Mouse (Mus musculus): ENCODE results near the gene Fam131b. TPM values are rescaled to one million over a fixed set of nuclear protein-coding genes. Genes with fewer than 3 reads are reported as not detected.

Fam131b gene
- 0.74 and 1.3 TPM in 2 replicates for total RNA-seq (2012; rRNA removed)

DNA sequence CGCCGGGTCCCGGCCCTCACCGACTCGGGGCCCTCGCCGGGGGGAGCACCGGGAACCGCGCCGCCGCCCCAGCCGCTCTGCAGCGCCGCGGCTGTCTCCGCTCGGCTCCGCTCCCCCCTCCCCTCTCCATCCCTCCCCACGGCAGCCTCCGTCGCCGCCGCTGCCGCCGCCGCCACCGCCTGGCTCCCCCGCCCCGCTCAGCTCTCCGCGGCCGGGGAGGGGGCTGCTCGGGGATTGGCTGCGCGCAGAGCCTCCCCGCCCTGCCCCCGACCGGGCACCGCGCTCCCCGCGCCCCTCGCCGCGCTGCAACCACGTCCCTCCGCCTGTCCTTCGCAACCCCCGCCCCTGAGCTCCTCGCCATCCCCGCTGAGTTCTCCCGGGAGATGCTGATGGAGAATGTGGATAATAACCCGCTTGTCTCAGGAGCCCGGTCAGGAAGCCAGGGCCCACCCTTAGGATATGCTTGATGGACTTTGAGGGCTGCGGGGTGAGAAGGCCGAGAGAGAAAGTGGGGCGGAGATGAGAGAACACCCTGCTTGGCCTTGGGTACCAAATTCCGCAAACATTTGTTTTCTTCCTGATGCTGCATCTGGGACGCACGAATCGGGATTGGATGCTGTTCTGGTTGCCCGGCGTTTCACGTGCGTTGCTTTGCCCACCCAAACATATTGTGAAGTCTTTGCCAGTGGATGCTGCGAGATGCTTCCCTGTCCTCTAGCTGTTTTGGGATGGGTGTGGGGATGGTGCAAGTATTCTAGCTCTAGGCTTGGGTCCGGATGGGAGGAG lies at the start of gene Fam131b:
TSS of gene Fam131b (minus strand) at position 162 of the 786 bp plus-strand sequence.
- no peak within 1 kb of the TSS for H3K27ac ChIP-seq (ENCODE audit: insufficient read depth, low read depth, low read length, poor library complexity, severe bottlenecking)
- in situ Hi-C loops (cut with MboI; ENCODE audit: low sequenced_read_pairs in 2 of 2, unreplicated experiment in 2 of 2), result no loop called here
- no peak for TF ChIP-seq HCFC1 (IDR thresholded peaks at IDR 0.05; ENCODE audit: borderline replicate concordance, insufficient read depth, low read length)
- no peak for TF ChIP-seq CHD2 (IDR thresholded peaks at IDR 0.05; ENCODE audit: low read depth, low read length)
- no peak for TF ChIP-seq ZC3H11A (IDR thresholded peaks at IDR 0.05; ENCODE audit: borderline replicate concordance, low read depth, low read length)
- no peak for TF ChIP-seq MAFK (IDR thresholded peaks at IDR 0.05; ENCODE audit: insufficient read depth, low read depth, low read length)
- no peak for TF ChIP-seq ZNF384 (IDR thresholded peaks at IDR 0.05; ENCODE audit: low read depth, low read length)

DNA sequence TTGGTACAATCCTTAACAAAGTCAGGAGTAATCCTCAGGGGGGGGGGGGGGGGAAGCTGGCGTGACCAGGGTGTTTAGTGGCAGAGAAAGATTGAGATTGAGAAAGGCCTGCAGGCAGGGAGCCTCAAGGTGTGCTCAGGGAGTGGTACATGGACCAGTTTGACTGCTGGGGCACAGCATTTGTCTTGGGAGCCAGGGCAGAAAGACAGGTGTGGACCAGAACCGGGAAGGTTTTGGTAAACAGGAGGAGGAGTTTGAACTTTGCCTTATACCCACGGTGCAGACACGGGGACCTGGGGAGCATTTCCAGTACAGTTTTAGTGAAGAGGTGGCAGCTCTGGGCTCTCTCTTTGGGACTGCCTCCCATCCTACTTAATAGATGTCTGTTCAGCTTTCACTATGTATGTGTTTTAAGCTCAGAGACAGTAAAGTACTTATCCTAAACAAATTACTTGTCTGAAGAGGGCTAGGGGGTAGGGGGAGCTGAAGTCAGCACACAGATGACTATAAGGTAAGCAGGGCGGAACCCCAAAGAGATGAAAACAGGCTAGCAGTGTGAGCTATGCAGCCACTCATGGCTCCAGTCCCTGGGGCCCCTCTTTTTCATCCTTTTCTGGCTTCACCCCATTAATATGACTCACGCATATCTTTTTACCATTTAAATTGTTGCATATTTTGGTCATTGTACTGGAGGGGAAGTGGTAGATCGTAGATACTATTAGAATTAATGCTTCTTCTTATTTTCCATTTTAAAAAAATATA lies 49.4 kb upstream of the Fam131b start:
- TF ChIP-seq ZNF384 (IDR thresholded peaks at IDR 0.05; ENCODE audit: low read depth, low read length) (no peak), ZC3H11A (IDR thresholded peaks at IDR 0.05; ENCODE audit: borderline replicate concordance, low read depth, low read length) (no peak), MAFK (IDR thresholded peaks at IDR 0.05; ENCODE audit: insufficient read depth, low read depth, low read length) (no peak), HCFC1 (IDR thresholded peaks at IDR 0.05; ENCODE audit: borderline replicate concordance, insufficient read depth, low read length) (no peak), CHD2 (IDR thresholded peaks at IDR 0.05; ENCODE audit: low read depth, low read length) (no peak)
- H3K9ac ChIP-seq (ENCODE audit: insufficient read depth, low read depth, low read length, poor library complexity, severe bottlenecking), result peak overlapping the region; percentile 49; the same call in 1 of the 2 replicates

More for the DNA sequence above, at the start of gene Fam131b:
- peak; percentile 12 for DNase-seq (ENCODE audit: low read depth, low spot score)
- 0 out of 4 replicates have a peak, but pooled peaks cover 0 to 3% of the 10 kb centered on the region in 2 experiments for H3K4me1 ChIP-seq (ENCODE audit: control insufficient read depth in 2 of 2, insufficient read depth in 2 of 2, low read length in 2 of 2, poor library complexity in 1 of 2)
- peak within 1 kb of the TSS; percentile 20; the same call in 1 of the 2 replicates for H3K9ac ChIP-seq (ENCODE audit: insufficient read depth, low read depth, low read length, poor library complexity, severe bottlenecking)
- H3K9me3 ChIP-seq (ENCODE audit: control insufficient read depth, insufficient read depth, low read depth, low read length), result no peaks in the 10 kb centered on the region
- H3K4me3 ChIP-seq (ENCODE audit: insufficient read depth in 1 of 2, low read depth in 1 of 2, low read length in 2 of 2, poor library complexity in 1 of 2, severe bottlenecking in 1 of 2), result peak within 1 kb of the TSS; percentile 68 to 71
- H3K36me3 ChIP-seq (ENCODE audit: control insufficient read depth, insufficient read depth, low read length, poor library complexity, severe bottlenecking), result no peaks in the 10 kb centered on the region

DNA sequence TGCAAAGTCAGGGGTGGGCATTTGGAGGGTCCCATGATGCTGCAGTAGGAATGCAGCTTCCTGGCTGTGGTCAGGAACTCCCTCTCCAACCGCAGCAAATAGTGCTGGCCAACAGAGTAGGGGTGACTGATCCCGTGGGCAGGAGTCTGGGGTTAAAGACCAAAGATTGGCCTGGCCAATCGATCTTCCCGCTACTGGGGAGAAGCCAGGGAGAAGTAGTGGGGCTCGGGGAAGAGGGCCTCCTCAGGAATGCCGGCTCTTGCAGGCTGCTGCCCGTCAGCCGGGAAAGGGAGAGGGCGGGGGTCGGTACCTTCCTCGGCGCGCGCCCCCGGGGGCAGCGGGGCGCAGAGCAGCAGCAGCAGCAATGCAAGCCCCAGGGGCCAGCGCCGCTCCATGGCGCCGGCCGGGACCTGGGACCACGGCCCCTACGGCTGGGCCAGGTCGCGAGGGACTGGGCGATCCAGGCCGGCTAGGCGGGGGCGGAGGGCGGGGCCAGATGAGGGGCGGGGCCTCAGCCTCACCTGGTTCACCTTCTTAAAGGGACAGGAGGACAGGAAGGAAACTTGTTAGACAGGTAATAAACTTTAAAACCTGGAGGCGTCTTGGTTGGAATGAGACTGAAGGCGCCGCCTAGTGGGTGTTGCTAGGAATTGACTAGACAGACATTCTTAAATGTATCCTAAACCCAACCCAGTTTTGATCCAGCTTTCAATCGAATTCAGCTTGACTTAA lies 48.5 kb upstream of the Fam131b start, which contains the start of gene Epha1:
TSS of gene Epha1 (minus strand) at position 453 of the 732 bp plus-strand sequence.
- H3K36me3 ChIP-seq (ENCODE audit: control insufficient read depth, insufficient read depth, low read length, poor library complexity, severe bottlenecking), result no peaks in the 10 kb centered on the region
- peak; percentile 69 for DNase-seq (ENCODE audit: low read depth, low spot score)
- H3K4me1 ChIP-seq (ENCODE audit: control insufficient read depth in 2 of 2, insufficient read depth in 2 of 2, low read length in 2 of 2, poor library complexity in 1 of 2), result peaks cover 2 to 4% of the 10 kb centered on the region in 2 experiments; a peak in 2 of 4 replicates
- peak within 1 kb of the TSS; percentile 71 for H3K9ac ChIP-seq (ENCODE audit: insufficient read depth, low read depth, low read length, poor library complexity, severe bottlenecking)
- H3K9me3 ChIP-seq (ENCODE audit: control insufficient read depth, insufficient read depth, low read depth, low read length), result no peaks in the 10 kb centered on the region
- TF ChIP-seq HCFC1 (IDR thresholded peaks at IDR 0.05; ENCODE audit: borderline replicate concordance, insufficient read depth, low read length) (no peak), ZC3H11A (IDR thresholded peaks at IDR 0.05; ENCODE audit: borderline replicate concordance, low read depth, low read length) (no peak), MAFK (IDR thresholded peaks at IDR 0.05; ENCODE audit: insufficient read depth, low read depth, low read length) (no peak), ZNF384 (IDR thresholded peaks at IDR 0.05; ENCODE audit: low read depth, low read length) (no peak), CHD2 (IDR thresholded peaks at IDR 0.05; ENCODE audit: low read depth, low read length) (no peak)
- peak within 1 kb of the TSS; percentile 66 to 83 for H3K4me3 ChIP-seq (ENCODE audit: insufficient read depth in 1 of 2, low read depth in 1 of 2, low read length in 2 of 2, poor library complexity in 1 of 2, severe bottlenecking in 1 of 2)
- no peak within 1 kb of the TSS for H3K27ac ChIP-seq (ENCODE audit: insufficient read depth, low read depth, low read length, poor library complexity, severe bottlenecking)
- in situ Hi-C loops (cut with MboI; ENCODE audit: low sequenced_read_pairs in 2 of 2, unreplicated experiment in 2 of 2), result no loop called here

More for the DNA sequence above, 49.4 kb upstream of the Fam131b start:
- H3K4me1 ChIP-seq (ENCODE audit: control insufficient read depth in 2 of 2, insufficient read depth in 2 of 2, low read length in 2 of 2, poor library complexity in 1 of 2), result peaks cover 2 to 4% of the 10 kb centered on the region in 2 experiments; a peak in 2 of 4 replicates
- no peak for DNase-seq (ENCODE audit: low read depth, low spot score)
- H3K9me3 ChIP-seq (ENCODE audit: control insufficient read depth, insufficient read depth, low read depth, low read length), result no peaks in the 10 kb centered on the region
- peak overlapping the region; percentile 66 to 83 for H3K4me3 ChIP-seq (ENCODE audit: insufficient read depth in 1 of 2, low read depth in 1 of 2, low read length in 2 of 2, poor library complexity in 1 of 2, severe bottlenecking in 1 of 2)
- H3K36me3 ChIP-seq (ENCODE audit: control insufficient read depth, insufficient read depth, low read length, poor library complexity, severe bottlenecking), result no peaks in the 10 kb centered on the region
- in situ Hi-C loops (cut with MboI; ENCODE audit: low sequenced_read_pairs in 2 of 2, unreplicated experiment in 2 of 2), result no loop called here
- no peak overlapping the region for H3K27ac ChIP-seq (ENCODE audit: insufficient read depth, low read depth, low read length, poor library complexity, severe bottlenecking)

DNA sequence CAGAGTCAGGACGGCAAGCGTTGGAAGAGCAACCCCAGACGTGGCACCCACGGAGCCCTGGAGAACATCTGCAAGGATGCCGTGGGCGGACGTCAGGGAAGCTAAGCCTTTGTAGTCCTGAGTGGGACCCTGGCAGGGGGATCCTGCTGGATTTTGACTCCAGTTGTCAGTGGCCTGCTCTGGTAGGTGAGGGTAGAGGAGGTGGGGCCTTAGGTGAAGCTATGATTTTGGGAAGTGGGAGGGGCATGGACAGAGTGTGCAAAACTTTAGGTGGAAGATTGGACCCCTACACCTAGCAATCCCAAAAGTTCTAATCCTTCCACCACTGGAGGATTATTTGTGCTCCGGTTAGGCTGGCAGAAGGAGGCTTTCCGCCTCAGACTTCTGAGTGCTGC lies 48.0 kb upstream of the Fam131b start:
- in situ Hi-C loops (cut with MboI; ENCODE audit: low sequenced_read_pairs in 2 of 2, unreplicated experiment in 2 of 2), result no loop called here
- no peak for TF ChIP-seq CHD2 (IDR thresholded peaks at IDR 0.05; ENCODE audit: low read depth, low read length)
- TF ChIP-seq ZNF384 (IDR thresholded peaks at IDR 0.05; ENCODE audit: low read depth, low read length), result no peak
- no peak for TF ChIP-seq HCFC1 (IDR thresholded peaks at IDR 0.05; ENCODE audit: borderline replicate concordance, insufficient read depth, low read length)
- TF ChIP-seq ZC3H11A (IDR thresholded peaks at IDR 0.05; ENCODE audit: borderline replicate concordance, low read depth, low read length), result no peak
- Histone ChIP-seq H3K4me3 (ENCODE audit: insufficient read depth in 1 of 2, low read depth in 1 of 2, low read length in 2 of 2, poor library complexity in 1 of 2, severe bottlenecking in 1 of 2) (peak overlapping the region; percentile 66 to 83; a peak in 3 of 4 replicates), H3K9ac (ENCODE audit: insufficient read depth, low read depth, low read length, poor library complexity, severe bottlenecking) (peak overlapping the region; percentile 71), H3K27ac (ENCODE audit: insufficient read depth, low read depth, low read length, poor library complexity, severe bottlenecking) (no peak overlapping the region), H3K9me3 (ENCODE audit: control insufficient read depth, insufficient read depth, low read depth, low read length) (no peaks in the 10 kb centered on the region), H3K4me1 (ENCODE audit: control insufficient read depth in 2 of 2, insufficient read depth in 2 of 2, low read length in 2 of 2, poor library complexity in 1 of 2) (peaks cover 2 to 4% of the 10 kb centered on the region in 2 experiments; a peak in 2 of 4 replicates), H3K36me3 (ENCODE audit: control insufficient read depth, insufficient read depth, low read length, poor library complexity, severe bottlenecking) (no peaks in the 10 kb centered on the region)
- no peak for DNase-seq (ENCODE audit: low read depth, low spot score)
